In genomic region chr17:23706212-23706611, GRCm38 (mm10) we compare ENCODE assay signal across 9 mouse cellular contexts. TPM values are rescaled to one million over a fixed set of nuclear protein-coding genes. Genes with fewer than 3 reads are reported as not detected.
DNase-seq lines count a peak whose midpoint lies in the region; ATAC-seq lines count a peak whose summit lies in the region.
"Had no signal": no experiment of that assay in that cellular context is flagged by ENCODE, and none has a peak within 500 bp of the region (broad histone marks: within the 10 kb centered on the region; RNA-seq: fewer than 3 reads in every experiment).

No protein-coding gene starts in this region.

- no peak overlapping the region for H3K4me3 ChIP-seq in lung, embryonic 16.5 days (ENCODE audit: low read length)
- H3K4me3 ChIP-seq: limb, embryonic 15.5 days had no signal

- H3K27ac ChIP-seq in lung, embryonic 16.5 days (ENCODE audit: low read length) = no peak overlapping the region
- H3K27ac ChIP-seq: limb, embryonic 15.5 days had no signal

- 1% methylated on average over 3 of the region's 3 CpGs for WGBS in lung, embryonic 16.5 days

- no peaks in the 10 kb centered on the region for H3K36me3 ChIP-seq in lung, embryonic 16.5 days (ENCODE audit: control insufficient read depth, insufficient read depth, low read length)
- H3K36me3 ChIP-seq: limb, embryonic 15.5 days had no signal

- H3K27me3 ChIP-seq in lung, embryonic 16.5 days (ENCODE audit: control insufficient read depth, insufficient read depth, low read depth, low read length) = no peaks in the 10 kb centered on the region; the same call in 1 of the 2 replicates

- no peak overlapping the region for H3K9ac ChIP-seq in lung, embryonic 16.5 days (ENCODE audit: low read length)
- H3K9ac ChIP-seq: limb, embryonic 15.5 days had no signal

- no peak overlapping the region for H3K4me2 ChIP-seq in lung, embryonic 16.5 days (ENCODE audit: low read depth, low read length)
- H3K4me2 ChIP-seq: limb, embryonic 15.5 days had no signal

- peak; percentile 81 for ATAC-seq in erythroblast, adult 5-6 weeks (replicated peaks; ENCODE audit: low FRiP score, poor library complexity, severe bottlenecking)
- peak; percentile 64; the same call in 1 of the 2 replicates for ATAC-seq in lung, embryonic 16.5 days (ENCODE audit: low read depth)

- DNase-seq in ES-CJ7 (ENCODE audit: low read depth, low spot score) = peak; percentile 77
- peak; percentile 88 for DNase-seq in brain, adult 2 months (ENCODE audit: low read depth, low spot score)
- peak; percentile 75 to 83 for DNase-seq in heart, postnatal 10 days
- peak; percentile 85 to 88 for DNase-seq in kidney, postnatal 4 days
- peak; percentile 90 for DNase-seq in retina, embryonic 14.5 days (ENCODE audit: low spot score)
- peak; percentile 85 for DNase-seq in thymus, postnatal 4 days

- H3K4me1 ChIP-seq in lung, embryonic 16.5 days (replicated peaks; ENCODE audit: control insufficient read depth, insufficient read depth, low read length) = no peaks in the 10 kb centered on the region

- intact Hi-C loops in heart, postnatal 10 days (cut with DNase I) = loop anchor here (2.0 to 5.0 kb wide), 2 partner anchors 44 to 135 kb away; partner anchors contain the start of gene Bicdl2

- no peaks in the 10 kb centered on the region for H3K9me3 ChIP-seq in lung, embryonic 16.5 days (ENCODE audit: control insufficient read depth, low read length)
- H3K9me3 ChIP-seq: limb, embryonic 15.5 days had no signal

RNA-seq across cellular contexts. Expression of gene 1520401A03Rik, which starts 16.4 kb away (rescaled TPM):
- not detected in 2 replicates for total RNA-seq in erythroblast, adult 5-6 weeks (2015; ENCODE audit: low replicate concordance)
- total RNA-seq in erythroblast, adult 5-6 weeks (2017; ENCODE audit: low replicate concordance) = not detected in 2 replicates
- not detected for total RNA-seq in heart, postnatal 10 days (2021)
- 0.14 TPM in 1 of 2 replicates, not detected in the other for polyA plus RNA-seq in lung, embryonic 16.5 days (2015; fragmentation: Nextera tagmentation; extraction: Ambion mirVana)

RNA-seq across cellular contexts. Expression of gene Pkmyt1, which starts 19.9 kb away (rescaled TPM):
- 10.0 and 14.2 TPM in 2 replicates for total RNA-seq in erythroblast, adult 5-6 weeks (2015; ENCODE audit: low replicate concordance)
- total RNA-seq in erythroblast, adult 5-6 weeks (2017; ENCODE audit: low replicate concordance) = 7.3 and 9.2 TPM in 2 replicates
- 1 to 10 TPM; 7.7 to 9.3 TPM for total RNA-seq in heart, postnatal 10 days (2021)
- polyA plus RNA-seq in lung, embryonic 16.5 days (2015; fragmentation: Nextera tagmentation; extraction: Ambion mirVana) = 58.2 and 58.8 TPM in 2 replicates

RNA-seq across cellular contexts. Expression of gene Cldn9, which starts 22.4 kb away (rescaled TPM):
- total RNA-seq in erythroblast, adult 5-6 weeks (2015; ENCODE audit: low replicate concordance) = not detected in 2 replicates
- total RNA-seq in erythroblast, adult 5-6 weeks (2017; ENCODE audit: low replicate concordance) = not detected in 2 replicates
- total RNA-seq in heart, postnatal 10 days (2021) = not detected
- polyA plus RNA-seq in lung, embryonic 16.5 days (2015; fragmentation: Nextera tagmentation; extraction: Ambion mirVana) = 2.4 and 2.6 TPM in 2 replicates

RNA-seq across cellular contexts. Expression of gene Cldn6, which starts 27.2 kb away (rescaled TPM):
- total RNA-seq in erythroblast, adult 5-6 weeks (2015; ENCODE audit: low replicate concordance) = not detected in 2 replicates
- not detected in 2 replicates for total RNA-seq in erythroblast, adult 5-6 weeks (2017; ENCODE audit: low replicate concordance)
- total RNA-seq in heart, postnatal 10 days (2021) = not detected
- polyA plus RNA-seq in lung, embryonic 16.5 days (2015; fragmentation: Nextera tagmentation; extraction: Ambion mirVana) = 196 and 206 TPM in 2 replicates

RNA-seq across cellular contexts. Expression of gene Tnfrsf12a, which starts 28.9 kb away (rescaled TPM):
- not detected in 2 replicates for total RNA-seq in erythroblast, adult 5-6 weeks (2015; ENCODE audit: low replicate concordance)
- total RNA-seq in erythroblast, adult 5-6 weeks (2017; ENCODE audit: low replicate concordance) = 2.0 TPM in 1 of 2 replicates, not detected in the other
- 100 to 1,000 TPM; 138 to 142 TPM for total RNA-seq in heart, postnatal 10 days (2021)
- polyA plus RNA-seq in lung, embryonic 16.5 days (2015; fragmentation: Nextera tagmentation; extraction: Ambion mirVana) = 22.0 and 23.1 TPM in 2 replicates
